Mouse (Mus musculus) heart, postnatal 0 days (tissue): Measurements from ENCODE around the gene Slc17a8. TPM values are rescaled to one million over a fixed set of nuclear protein-coding genes. Genes with fewer than 3 reads are reported as not detected.
"Not testable (repeated sequence)": the region's sequence is repeated elsewhere in the genome, so short reads cannot be mapped to it uniquely, and the experiment has no call there.

Source experiments
- ATAC-seq: fragments of 200-750 bp; cut with Nextera tagmentation; 2 replicates; pipeline ENCODE4 v1.8.0; 2017; ENCODE audit warnings: low read depth, moderate number of reproducible peaks, moderate library complexity; ENCODE audit not compliant: insufficient read depth
- DNase-seq: peaks from one replicate; pipeline ENCODE4 v3.0.0-alpha.2; 2016; ENCODE audit warnings: low spot score
- H3K27ac ChIP-seq: fragments of 300-500 bp; sonication (generic); 2 replicates; pipeline ENCODE4 v1.5.1; 2014; ENCODE audit warnings: low read depth, mild to moderate bottlenecking
- H3K27me3 ChIP-seq: fragments of 300-500 bp; sonication (generic); 2 replicates; pipeline ENCODE4 v1.6.1; 2014; ENCODE audit warnings: low read length, mixed read lengths; ENCODE audit not compliant: control insufficient read depth, insufficient read depth
- H3K36me3 ChIP-seq: fragments of 300-500 bp; sonication (generic); replicated peaks from 2 replicates; pipeline ENCODE4 v1.6.1; 2014; ENCODE audit warnings: low read length, mixed read lengths; ENCODE audit not compliant: control insufficient read depth, insufficient read depth
- H3K4me1 ChIP-seq: fragments of 300-500 bp; sonication (generic); 2 replicates; pipeline ENCODE4 v1.6.1; 2014; ENCODE audit warnings: antibody characterized with exemption; ENCODE audit not compliant: control insufficient read depth, insufficient read depth
- H3K4me2 ChIP-seq: fragments of 300-500 bp; sonication (generic); 2 replicates; pipeline ENCODE4 v1.6.1; 2014; ENCODE audit warnings: low read depth, mild to moderate bottlenecking, low read length, moderate library complexity
- H3K4me3 ChIP-seq: fragments of 300-500 bp; sonication (generic); 2 replicates; pipeline ENCODE4 v1.5.1; 2014; ENCODE audit warnings: low read depth, low read length
- H3K9ac ChIP-seq: fragments of 300-500 bp; sonication (generic); replicated peaks from 2 replicates; pipeline ENCODE4 v1.6.1; 2014; ENCODE audit warnings: low read depth, low read length, mixed read lengths
- H3K9me3 ChIP-seq: fragments of 300-500 bp; sonication (generic); replicated peaks from 2 replicates; pipeline ENCODE4 v1.6.1; 2016; ENCODE audit warnings: low read length; ENCODE audit not compliant: control insufficient read depth
- CTCF ChIP-seq: IDR thresholded peaks from 2 replicates; pipeline ENCODE4 v1.5.1; 2016; ENCODE audit warnings: antibody characterized with exemption, control low read depth, low read depth
- EP300 ChIP-seq: IDR thresholded peaks from 2 replicates; pipeline ENCODE4 v1.6.1; 2016; ENCODE audit warnings: antibody characterized with exemption, low read depth
- WGBS: fragments of 180-500 bp; shearing (Covaris S2); extraction: QIAGEN DNeasy Blood & Tissue Kit; methylation state at CpG from one replicate; pipeline ENCODE4 v1.1.7; 2014; 5-methylcytosine and 5-hydroxymethylcytosine counted together
- polyA plus RNA-seq: library from polyadenylated mRNA; unstranded; fragments of >200 nt; fragmentation: Nextera tagmentation; extraction: Ambion mirVana; gene quantifications from 2 replicates; pipeline ENCODE4 v1.2.1, GENCODE M21; 2015
- total RNA-seq: library from RNA; depleted of rRNA; stranded (reverse); fragments of >200 nt; gene quantifications from 2 replicates; pipeline ENCODE4 v1.2.3, GENCODE M21; 2014; ENCODE audit warnings: low replicate concordance

Gene Slc17a8
- total and polyA plus RNA-seq, 2 experiments from 2014 or later = not detected

- no peak for TF ChIP-seq CTCF
- TF ChIP-seq EP300 = no peak
- Histone ChIP-seq H3K9ac (no peak overlapping the region), H3K4me3 (no peak overlapping the region), H3K4me1 (no peaks in the 10 kb centered on the region), H3K27me3 (no peaks in the 10 kb centered on the region), H3K9me3 (peaks cover 9% of the 10 kb centered on the region), H3K27ac (no peak overlapping the region), H3K36me3 (no peaks in the 10 kb centered on the region), H3K4me2 (no peak overlapping the region)
- 75% methylated on average over 6 of the region's 6 CpGs for WGBS
- DNase-seq (no peak), ATAC-seq (no peak)
Observed at GRCm38 (mm10) chr10:89572946-89573345, 48.1 kb downstream of the Slc17a8 start.

GRCm38 (mm10) chr10:89567391-89567790 lies 53.7 kb downstream of the Slc17a8 start:
- Histone ChIP-seq H3K4me3 (no peak overlapping the region), H3K27me3 (no peaks in the 10 kb centered on the region), H3K4me2 (no peak overlapping the region), H3K9ac (no peak overlapping the region), H3K9me3 (peaks cover 9% of the 10 kb centered on the region), H3K36me3 (no peaks in the 10 kb centered on the region), H3K27ac (no peak overlapping the region), H3K4me1 (no peaks in the 10 kb centered on the region)
- DNase-seq = no peak
- no peak for ATAC-seq
- TF ChIP-seq EP300 (no peak), CTCF (no peak)
- 74% methylated on average over 2 of the region's 2 CpGs for WGBS

GRCm38 (mm10) chr10:89565301-89566022 lies 55.6 kb downstream of the Slc17a8 start:
- no peak for ATAC-seq
- H3K27me3 ChIP-seq = no peaks in the 10 kb centered on the region

GRCm38 (mm10) chr10:89562113-89562512 lies 58.9 kb downstream of the Slc17a8 start:
- 0 out of 2 replicates have a peak, but pooled peaks cover 4% of the 10 kb centered on the region for H3K4me1 ChIP-seq
- 84% methylated on average over 6 of the region's 6 CpGs for WGBS
- H3K4me2 ChIP-seq = no peak overlapping the region

More at GRCm38 (mm10) chr10:89565301-89566022, 55.6 kb downstream of the Slc17a8 start:
- Histone ChIP-seq H3K36me3 (no peaks in the 10 kb centered on the region), H3K9me3 (peaks cover 9% of the 10 kb centered on the region), H3K27ac (no peak overlapping the region), H3K4me2 (no peak overlapping the region), H3K4me3 (no peak overlapping the region), H3K4me1 (no peaks in the 10 kb centered on the region), H3K9ac (no peak overlapping the region)
- TF ChIP-seq CTCF (no peak), EP300 (no peak)
- DNase-seq = no peak
- WGBS = 86% methylated on average over 9 of the region's 9 CpGs

GRCm38 (mm10) chr10:89559351-89559750 lies 61.7 kb downstream of the Slc17a8 start:
- Histone ChIP-seq H3K4me2 (no peak overlapping the region), H3K4me1 (0 out of 2 replicates have a peak, but pooled peaks cover 4% of the 10 kb centered on the region), H3K36me3 (no peaks in the 10 kb centered on the region), H3K9ac (no peak overlapping the region), H3K27me3 (no peaks in the 10 kb centered on the region), H3K27ac (no peak overlapping the region), H3K4me3 (no peak overlapping the region), H3K9me3 (no peaks in the 10 kb centered on the region)
- ATAC-seq = no peak
- DNase-seq = no peak
- 37% methylated on average over 3 of the region's 3 CpGs for WGBS
- no peak for TF ChIP-seq EP300
- TF ChIP-seq CTCF = no peak

More at GRCm38 (mm10) chr10:89562113-89562512, 58.9 kb downstream of the Slc17a8 start:
- Histone ChIP-seq H3K27me3 (no peaks in the 10 kb centered on the region), H3K9ac (no peak overlapping the region), H3K4me3 (no peak overlapping the region), H3K27ac (no peak overlapping the region), H3K36me3 (no peaks in the 10 kb centered on the region), H3K9me3 (no peaks in the 10 kb centered on the region)
- ATAC-seq (no peak), DNase-seq (no peak)
- no peak for TF ChIP-seq CTCF
- no peak for TF ChIP-seq EP300

GRCm38 (mm10) chr10:89554885-89555284 lies 66.2 kb downstream of the Slc17a8 start:
- WGBS = 77% methylated on average over 12 of the region's 13 CpGs
- ATAC-seq, H3K9me3 ChIP-seq, H3K9ac ChIP-seq, H3K4me1 ChIP-seq, H3K27ac ChIP-seq, H3K4me2 ChIP-seq, DNase-seq, H3K36me3 ChIP-seq, H3K4me3 ChIP-seq, H3K27me3 ChIP-seq: not testable (repeated sequence)

GRCm38 (mm10) chr10:89553855-89554254 lies 67.2 kb downstream of the Slc17a8 start:
- DNase-seq, H3K4me2 ChIP-seq, H3K9ac ChIP-seq, H3K27ac ChIP-seq, H3K4me1 ChIP-seq, H3K4me3 ChIP-seq, H3K9me3 ChIP-seq, H3K36me3 ChIP-seq, ATAC-seq, H3K27me3 ChIP-seq: not testable (repeated sequence)
- 81% methylated on average over 7 of the region's 7 CpGs for WGBS
